Mouse (Mus musculus) CD4-positive, CD25-positive, alpha-beta regulatory T cell, adult 9 weeks (primary cell): Measurements from ENCODE around the gene Irs2. TPM values are rescaled to one million over a fixed set of nuclear protein-coding genes. Genes with fewer than 3 reads are reported as not detected.

ENCODE experiments used
- polyA plus RNA-seq: library from polyadenylated mRNA; unstranded; fragments of 100-300 nt; shearing (Covaris generic); gene quantifications from one replicate; pipeline ENCODE4 v1.2.1, GENCODE M21; 2017

Gene Irs2
- 2.8 TPM for polyA plus RNA-seq

DNA sequence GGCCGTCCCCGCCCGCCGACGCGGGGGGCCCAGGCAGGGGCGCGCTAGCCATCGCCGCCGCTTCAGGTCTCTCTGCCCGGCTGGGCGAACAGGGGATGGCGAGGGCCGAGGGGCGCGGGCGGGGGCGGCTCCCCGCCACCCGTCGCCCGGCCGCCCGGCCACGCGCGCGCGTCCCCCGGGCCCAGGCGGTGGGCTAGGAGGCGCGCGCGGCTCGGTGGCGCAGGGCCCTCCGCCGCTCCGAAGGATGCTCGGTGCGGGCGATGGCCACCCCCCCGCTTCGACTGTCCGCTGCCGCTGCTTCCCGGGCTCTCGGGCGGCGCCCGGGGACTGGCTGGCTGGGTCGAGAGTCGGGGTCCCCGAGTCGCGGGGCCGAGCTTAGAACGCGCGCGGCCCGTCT lies at the start of gene Irs2:
Gene Irs2 (minus strand): TSS at position 80 of the 397 bp plus-strand sequence.

